Mouse (Mus musculus) intestine, embryonic 14.5 days (tissue): ENCODE measurements around the gene March6. TPM values are rescaled to one million over a fixed set of nuclear protein-coding genes. Genes with fewer than 3 reads are reported as not detected.

Experiments
- ATAC-seq: fragments of 200-750 bp; cut with Nextera tagmentation; replicated peaks from 2 replicates; pipeline ENCODE4 v1.8.0; 2017; ENCODE audit warnings: low read depth, moderate number of reproducible peaks, moderate TSS enrichment, moderate library complexity; ENCODE audit not compliant: low FRiP score, low TSS enrichment
- DNase-seq: peaks from one replicate; pipeline ENCODE4 v3.0.0-alpha.2; 2018; ENCODE audit warnings: low spot score
- H3K27ac ChIP-seq: fragments of 300-500 bp; sonication (generic); 2 replicates; pipeline ENCODE4 v1.5.1; 2014; ENCODE audit warnings: low read depth, mild to moderate bottlenecking, control low read depth
- H3K27me3 ChIP-seq: fragments of 300-500 bp; sonication (generic); replicated peaks from 2 replicates; pipeline ENCODE4 v1.6.1; 2014; ENCODE audit warnings: low read length, control low read depth; ENCODE audit not compliant: control insufficient read depth, insufficient read depth
- H3K36me3 ChIP-seq: fragments of 300-500 bp; sonication (generic); 2 replicates; pipeline ENCODE4 v1.6.1; 2014; ENCODE audit warnings: low read length, control low read depth; ENCODE audit not compliant: control insufficient read depth, insufficient read depth
- H3K4me1 ChIP-seq: fragments of 300-500 bp; sonication (generic); replicated peaks from 2 replicates; pipeline ENCODE4 v1.6.1; 2014; ENCODE audit warnings: low read length, control low read depth, mixed read lengths; ENCODE audit not compliant: control insufficient read depth, insufficient read depth
- H3K4me2 ChIP-seq: fragments of 300-500 bp; sonication (generic); 2 replicates; pipeline ENCODE4 v1.6.1; 2014; ENCODE audit warnings: low read length
- H3K4me3 ChIP-seq: fragments of 300-500 bp; sonication (generic); 2 replicates; pipeline ENCODE4 v1.5.1; 2014; ENCODE audit warnings: low read depth, low read length, control low read depth, mixed read lengths
- H3K9ac ChIP-seq: fragments of 300-500 bp; sonication (generic); 2 replicates; pipeline ENCODE4 v1.6.1; 2014; ENCODE audit warnings: mild to moderate bottlenecking, low read length
- H3K9me3 ChIP-seq: fragments of 300-500 bp; sonication (generic); 2 replicates; pipeline ENCODE4 v1.6.1; 2016; ENCODE audit warnings: low read length, control low read depth; ENCODE audit not compliant: control insufficient read depth
- WGBS: fragments of 180-500 bp; shearing (Covaris S2); extraction: QIAGEN DNeasy Blood & Tissue Kit; methylation state at CpG from one replicate; pipeline ENCODE4 v1.1.7; 2014; 5-methylcytosine and 5-hydroxymethylcytosine counted together
- polyA plus RNA-seq: library from polyadenylated mRNA; unstranded; fragments of >200 nt; fragmentation: Nextera tagmentation; extraction: Ambion mirVana; gene quantifications from 2 replicates; pipeline ENCODE4 v1.2.1, GENCODE M21; 2014

The March6 gene
- polyA plus RNA-seq, 1 experiment from 2014 or later, result 36.2 TPM

- Histone ChIP-seq H3K4me1 (no peaks in the 10 kb centered on the region), H3K9ac (no peak overlapping the region), H3K27ac (no peak overlapping the region), H3K9me3 (no peaks in the 10 kb centered on the region), H3K4me2 (no peak overlapping the region), H3K36me3 (0 out of 2 replicates have a peak, but pooled peaks cover 5% of the 10 kb centered on the region), H3K27me3 (no peaks in the 10 kb centered on the region), H3K4me3 (no peak overlapping the region)
- ATAC-seq (no peak), DNase-seq (no peak)
- WGBS, result 67% methylated on average over 7 of the region's 7 CpGs
Measured at GRCm38 (mm10) chr15:31510477-31511405, 20.1 kb downstream of the March6 start.

DNA sequence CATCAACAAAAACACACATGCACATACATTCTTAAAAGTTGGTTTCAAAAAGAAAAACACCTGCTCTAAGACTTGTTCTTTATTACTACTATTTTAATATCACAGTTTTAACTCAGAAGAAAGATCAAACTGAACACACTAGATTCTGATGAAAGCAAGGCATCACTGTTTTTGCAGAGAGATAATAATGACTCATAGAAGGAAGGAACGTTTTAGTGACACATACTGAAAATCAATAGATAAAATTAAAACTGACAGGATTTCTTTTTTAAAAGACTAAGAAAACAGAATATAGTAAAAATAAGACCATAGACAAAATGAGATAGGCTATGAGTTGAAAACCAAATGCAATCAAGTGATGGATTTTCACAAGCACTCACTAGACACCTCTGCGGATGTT, 25.8 kb downstream of the March6 start:
- Histone ChIP-seq H3K9ac (no peak overlapping the region), H3K9me3 (no peaks in the 10 kb centered on the region), H3K27me3 (no peaks in the 10 kb centered on the region), H3K27ac (no peak overlapping the region), H3K4me1 (no peaks in the 10 kb centered on the region), H3K4me3 (no peak overlapping the region), H3K36me3 (peaks cover 40% of the 10 kb centered on the region), H3K4me2 (no peak overlapping the region)
- ATAC-seq (no peak), DNase-seq (no peak)
- 79% methylated on average over 2 of the region's 2 CpGs for WGBS

DNA sequence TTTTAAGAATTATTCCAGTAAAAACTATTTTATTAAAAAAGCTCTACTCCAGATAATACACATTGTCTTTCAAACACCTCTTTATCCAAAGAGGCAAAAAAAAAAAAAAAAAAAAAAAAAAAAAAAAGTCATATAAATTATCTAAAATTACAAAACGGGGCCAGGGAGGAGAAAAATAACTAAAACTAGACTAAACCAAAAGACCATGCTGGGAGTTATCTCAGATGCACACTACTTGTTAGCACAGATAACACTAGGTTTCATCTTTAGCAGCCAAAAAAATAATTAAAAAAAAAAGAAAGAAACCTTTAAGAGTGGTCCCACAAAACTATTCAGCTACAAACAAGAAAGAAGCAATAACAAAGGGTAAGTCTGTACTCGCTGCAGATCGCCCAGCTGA, 27.4 kb downstream of the March6 start:
- peaks cover 50% of the 10 kb centered on the region for H3K36me3 ChIP-seq
- no peaks in the 10 kb centered on the region for H3K9me3 ChIP-seq
- no peaks in the 10 kb centered on the region for H3K4me1 ChIP-seq
- H3K27me3 ChIP-seq, result no peaks in the 10 kb centered on the region
- H3K4me3 ChIP-seq, result no peak overlapping the region
- H3K27ac ChIP-seq, result no peak overlapping the region
- H3K4me2 ChIP-seq, result no peak overlapping the region
- ATAC-seq (no peak), DNase-seq (no peak)
- WGBS, result 90% methylated on average over 3 of the region's 3 CpGs
- H3K9ac ChIP-seq, result no peak overlapping the region

GRCm38 (mm10) chr15:31502996-31503395, 27.9 kb downstream of the March6 start:
- 86% methylated on average over 4 of the region's 4 CpGs for WGBS
- no peak for DNase-seq
- Histone ChIP-seq H3K4me1 (no peaks in the 10 kb centered on the region), H3K9me3 (no peaks in the 10 kb centered on the region), H3K27ac (no peak overlapping the region), H3K9ac (no peak overlapping the region), H3K4me2 (no peak overlapping the region), H3K4me3 (no peak overlapping the region), H3K36me3 (peaks cover 54% of the 10 kb centered on the region), H3K27me3 (no peaks in the 10 kb centered on the region)
- ATAC-seq, result no peak

- H3K9ac ChIP-seq, result no peak overlapping the region
- no peaks in the 10 kb centered on the region for H3K9me3 ChIP-seq
- no peak overlapping the region for H3K27ac ChIP-seq
- ATAC-seq (no peak), DNase-seq (no peak)
- peaks cover 61% of the 10 kb centered on the region for H3K36me3 ChIP-seq
- H3K27me3 ChIP-seq, result no peaks in the 10 kb centered on the region
- H3K4me2 ChIP-seq, result no peak overlapping the region
- 88% methylated on average over 1 of the region's 1 CpGs for WGBS
- H3K4me3 ChIP-seq, result no peak overlapping the region
- H3K4me1 ChIP-seq, result no peaks in the 10 kb centered on the region
Measured at GRCm38 (mm10) chr15:31502313-31502712, 28.5 kb downstream of the March6 start.

DNA sequence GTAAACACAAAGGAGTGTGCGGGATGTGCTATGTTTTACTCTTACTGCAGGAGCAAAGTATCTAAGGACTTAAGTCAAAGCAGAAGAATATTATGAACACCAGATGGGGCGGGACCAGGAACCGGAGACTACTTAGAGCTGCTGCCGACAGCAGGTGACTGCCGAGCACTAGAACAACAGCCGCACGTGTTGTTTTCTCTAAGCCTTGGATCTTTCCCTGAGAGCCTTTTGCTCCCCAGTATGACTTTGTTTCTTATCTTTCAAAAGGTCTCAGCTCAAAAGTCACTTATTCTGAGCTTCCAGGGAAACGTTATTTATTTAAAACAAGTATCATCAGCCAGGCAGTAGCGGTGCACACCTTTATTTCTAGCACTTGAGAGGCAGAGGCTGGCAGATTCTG, 36.0 kb downstream of the March6 start:
- Histone ChIP-seq H3K4me1 (no peaks in the 10 kb centered on the region), H3K9me3 (no peaks in the 10 kb centered on the region), H3K27me3 (no peaks in the 10 kb centered on the region), H3K36me3 (peaks cover 73% of the 10 kb centered on the region), H3K4me2 (no peak overlapping the region), H3K27ac (no peak overlapping the region), H3K4me3 (no peak overlapping the region), H3K9ac (no peak overlapping the region)
- ATAC-seq (no peak), DNase-seq (no peak)
- 89% methylated on average over 9 of the region's 9 CpGs for WGBS

GRCm38 (mm10) chr15:31494310-31494709, 36.5 kb downstream of the March6 start:
- Histone ChIP-seq H3K4me1 (no peaks in the 10 kb centered on the region), H3K36me3 (peaks cover 73% of the 10 kb centered on the region), H3K9me3 (no peaks in the 10 kb centered on the region), H3K4me3 (no peak overlapping the region), H3K4me2 (no peak overlapping the region), H3K27ac (no peak overlapping the region), H3K9ac (no peak overlapping the region), H3K27me3 (no peaks in the 10 kb centered on the region)
- no peak for ATAC-seq
- 84% methylated on average over 3 of the region's 3 CpGs for WGBS
- DNase-seq, result no peak

DNA sequence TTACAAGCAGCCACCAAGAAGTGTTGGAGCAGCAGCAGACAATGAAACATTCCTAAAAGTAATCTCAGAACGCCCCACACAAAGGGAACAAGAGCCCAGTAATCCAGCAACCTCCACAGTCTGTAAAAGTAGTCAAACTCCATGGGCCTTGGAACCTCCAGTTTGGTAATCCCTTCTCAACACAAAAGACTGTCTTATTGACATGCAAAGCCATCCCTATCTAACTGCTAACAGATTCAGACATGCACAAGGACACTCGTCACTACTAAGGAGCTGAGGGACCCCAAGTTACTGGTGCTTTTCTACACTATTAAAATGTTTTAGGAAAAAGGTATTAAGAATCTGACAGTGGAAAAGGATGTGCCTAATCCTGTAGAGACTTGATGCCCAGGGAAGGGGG, 43.4 kb downstream of the March6 start:
- H3K27ac ChIP-seq, result no peak overlapping the region
- H3K27me3 ChIP-seq, result no peaks in the 10 kb centered on the region
- no peaks in the 10 kb centered on the region for H3K4me1 ChIP-seq
- H3K4me3 ChIP-seq, result no peak overlapping the region
- DNase-seq (no peak), ATAC-seq (no peak)
- H3K4me2 ChIP-seq, result no peak overlapping the region
- no peaks in the 10 kb centered on the region for H3K9me3 ChIP-seq
- H3K9ac ChIP-seq, result no peak overlapping the region
- peaks cover 73% of the 10 kb centered on the region for H3K36me3 ChIP-seq
- WGBS, result 95% methylated on average over 2 of the region's 2 CpGs

DNA sequence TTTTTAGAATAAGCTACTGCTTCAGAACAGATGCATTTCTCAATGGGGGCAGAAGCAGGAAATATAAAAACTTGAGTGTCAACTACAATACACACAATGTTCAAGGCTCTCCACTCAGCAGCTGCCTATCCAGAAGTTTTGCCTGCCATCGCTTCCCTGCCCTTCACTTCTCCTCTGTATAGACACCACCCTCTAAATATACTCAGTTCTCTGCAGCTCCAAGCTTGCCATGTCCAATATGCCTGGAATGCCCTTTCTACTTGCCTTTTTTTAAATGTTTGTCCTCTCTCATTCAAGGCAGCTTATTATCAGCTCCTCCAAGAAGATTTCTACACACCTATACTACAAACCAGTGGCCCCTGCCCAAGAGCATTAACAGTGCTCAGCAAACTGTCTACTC, 54.2 kb downstream of the March6 start:
- ATAC-seq (no peak), DNase-seq (no peak)
- H3K9ac ChIP-seq, result no peak overlapping the region
- 91% methylated on average over 1 of the region's 1 CpGs for WGBS
- H3K27ac ChIP-seq, result no peak overlapping the region
- no peaks in the 10 kb centered on the region for H3K9me3 ChIP-seq
- H3K4me2 ChIP-seq, result no peak overlapping the region
- H3K27me3 ChIP-seq, result no peaks in the 10 kb centered on the region
- no peak overlapping the region for H3K4me3 ChIP-seq
- no peaks in the 10 kb centered on the region for H3K4me1 ChIP-seq
- peaks cover 81% of the 10 kb centered on the region for H3K36me3 ChIP-seq
